Mouse (Mus musculus) cerebellum, postnatal 14 days (tissue): Measurements from ENCODE around the gene Znhit6.

Experiments used
- DNase-seq, 2 experiments: peaks; one replicate each; pipeline ENCODE4 v3.0.0; 2021; ENCODE audit warnings: mixed read lengths in 2 of 2

Gene Znhit6

GRCm38 (mm10) chr3:145575743-145576481 lies at the start of gene Znhit6:
TSS of gene Znhit6 (plus strand) at chr3:145576205.
- peak; percentile 96 to 97 for DNase-seq

DNA sequence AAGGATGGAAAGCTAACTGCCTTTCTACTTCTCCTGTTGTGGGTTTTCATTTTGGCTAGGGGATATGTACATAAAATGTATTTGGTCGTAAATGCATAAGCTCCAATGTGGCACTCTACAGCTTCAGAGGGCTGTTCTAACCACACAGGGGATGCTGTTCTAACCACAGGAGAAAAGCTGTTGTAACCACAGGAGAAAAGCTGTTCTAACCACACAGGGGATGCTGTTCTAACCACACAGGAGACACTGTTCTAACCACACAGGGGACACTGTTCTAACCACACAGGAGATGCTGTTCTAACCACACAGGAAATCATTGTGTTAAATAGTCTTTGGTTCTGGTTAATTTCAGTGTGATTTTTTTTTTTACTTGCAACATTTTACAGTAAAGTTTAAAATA lies 38.1 kb upstream of the Znhit6 start:
- no peak for DNase-seq

- DNase-seq = no peak
These were observed 27.3 kb upstream of the Znhit6 start for GRCm38 (mm10) chr3:145548441-145549415.

DNA sequence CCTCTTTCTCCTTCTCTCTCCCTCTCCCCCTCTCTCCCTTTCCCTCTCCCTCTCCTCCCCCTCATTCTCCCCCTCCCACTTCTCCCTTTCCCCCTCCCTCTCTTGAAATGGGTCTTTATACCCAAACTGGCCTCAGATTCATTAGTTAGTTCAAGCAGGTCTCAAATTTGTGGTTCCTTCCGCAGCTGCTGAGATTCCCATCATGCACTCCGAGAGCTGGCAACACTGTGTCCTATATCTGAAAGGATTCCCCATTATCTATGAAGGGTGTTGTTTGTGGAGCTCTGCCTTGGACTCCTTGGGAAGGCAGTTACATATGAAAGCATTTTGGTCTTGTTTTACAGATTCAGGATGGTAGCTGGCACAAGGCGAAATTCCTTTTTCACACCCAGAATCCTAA lies 25.8 kb upstream of the Znhit6 start:
- DNase-seq = no peak

GRCm38 (mm10) chr3:145554388-145554787 lies 21.6 kb upstream of the Znhit6 start:
- no peak for DNase-seq

DNA sequence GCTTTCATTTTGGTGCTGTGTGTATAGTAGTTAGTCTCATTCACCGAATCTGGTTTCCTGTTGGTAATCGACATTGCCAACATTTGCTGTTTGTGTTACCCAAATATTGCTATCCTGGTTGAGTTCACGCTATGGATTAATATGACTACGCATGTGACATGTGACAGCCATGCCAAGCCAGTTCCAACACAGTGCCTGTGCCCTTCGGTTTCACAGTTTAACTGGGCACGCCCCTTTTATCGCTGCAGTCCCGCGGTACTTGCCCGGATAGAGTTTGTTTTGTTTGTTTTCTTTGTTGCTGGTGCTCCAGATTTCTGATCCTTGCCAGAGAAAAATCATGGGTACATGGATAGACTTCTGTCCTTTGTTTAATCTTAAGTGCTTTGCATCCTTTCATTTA lies 19.8 kb upstream of the Znhit6 start:
- DNase-seq = no peak

- DNase-seq = no peak
These were observed 16.3 kb upstream of the Znhit6 start for GRCm38 (mm10) chr3:145559675-145560074.

DNA sequence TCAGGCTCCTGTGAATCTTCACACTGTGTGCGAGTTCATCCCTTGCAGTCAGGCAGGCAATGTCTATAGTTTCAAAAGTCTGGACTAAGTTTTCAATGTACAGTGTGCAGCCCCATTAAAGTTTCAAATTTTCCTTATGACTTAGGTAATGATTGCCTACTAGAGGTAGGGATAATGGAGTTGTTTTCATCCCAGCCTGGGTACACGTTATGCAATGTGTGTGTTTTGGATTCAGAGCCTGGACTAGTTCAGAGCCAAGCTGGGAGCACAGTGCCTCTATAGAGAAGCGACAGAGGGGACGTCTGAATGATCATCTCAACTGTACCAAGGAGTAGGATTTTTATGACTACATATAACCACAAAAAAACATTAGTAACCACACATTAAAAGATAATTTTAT lies 15.9 kb upstream of the Znhit6 start:
- no peak for DNase-seq

DNA sequence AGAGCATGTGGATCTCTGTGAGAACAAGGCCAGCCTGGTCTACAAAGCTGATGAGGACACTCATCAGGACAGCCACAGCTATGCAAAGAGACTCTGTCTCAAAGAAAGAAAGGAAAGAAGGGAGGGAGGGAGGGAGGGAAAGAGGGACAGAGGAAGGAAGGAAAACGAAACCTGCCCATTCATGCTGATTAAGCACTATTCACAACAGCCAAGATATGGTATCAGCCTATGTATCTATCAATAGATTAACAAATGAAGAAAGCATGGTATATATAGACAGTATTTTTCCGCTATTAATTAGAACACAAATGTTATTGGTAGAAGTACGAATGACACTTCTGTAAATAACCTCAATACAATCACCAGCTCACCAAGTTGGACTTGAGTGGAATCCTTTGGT lies 1.5 kb upstream of the Znhit6 start:
- DNase-seq = no peak

- no peak for DNase-seq
These were observed 665 bp upstream of the Znhit6 start for GRCm38 (mm10) chr3:145575340-145575739.

- no peak for DNase-seq
These were observed 447 bp downstream of the Znhit6 start for GRCm38 (mm10) chr3:145576482-145576822.

GRCm38 (mm10) chr3:145576876-145577275 lies 871 bp downstream of the Znhit6 start:
- peak; percentile 4 to 9 for DNase-seq

DNA sequence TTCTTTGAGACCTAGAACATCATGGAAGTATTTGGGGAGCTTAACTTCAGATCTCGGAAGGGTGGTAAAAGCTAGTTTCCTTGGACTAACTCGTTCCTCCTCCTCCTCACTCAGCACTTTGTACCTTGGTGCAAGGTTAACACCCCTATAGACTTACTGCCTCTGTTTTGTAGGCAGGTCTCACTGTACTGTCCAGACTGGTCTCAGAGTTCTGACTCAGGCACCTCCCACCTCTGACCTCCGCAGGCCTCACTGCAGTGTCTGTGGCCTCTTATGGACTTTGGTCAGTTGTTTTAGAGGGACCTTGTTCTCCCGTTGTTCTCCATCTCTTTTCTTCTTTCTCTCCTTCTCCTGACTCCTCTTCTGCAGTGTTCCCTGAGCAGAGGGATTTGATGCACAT lies 7.0 kb downstream of the Znhit6 start:
- DNase-seq = no peak

- DNase-seq = no peak
These were observed 7.7 kb downstream of the Znhit6 start for GRCm38 (mm10) chr3:145583522-145584200.

DNA sequence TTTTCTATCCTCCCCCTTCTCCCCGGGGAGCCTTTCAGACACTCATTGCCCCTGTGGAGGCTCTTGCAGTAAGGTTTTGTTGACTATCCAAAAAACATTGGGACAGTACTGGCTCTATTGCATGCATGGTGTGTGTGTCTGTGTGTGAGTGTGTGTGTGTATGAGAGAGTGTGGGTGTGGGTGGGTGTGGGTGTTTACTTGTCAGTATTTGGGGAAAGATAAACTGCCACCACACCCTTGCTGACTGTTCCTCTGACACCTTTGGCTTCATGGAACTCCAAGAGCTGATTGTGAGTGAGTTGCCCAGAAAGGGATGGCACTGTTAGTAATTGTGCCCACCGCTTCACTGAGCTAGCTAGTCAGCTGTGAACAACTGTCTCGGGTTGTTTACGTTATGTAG lies 14.6 kb downstream of the Znhit6 start:
- no peak for DNase-seq

DNA sequence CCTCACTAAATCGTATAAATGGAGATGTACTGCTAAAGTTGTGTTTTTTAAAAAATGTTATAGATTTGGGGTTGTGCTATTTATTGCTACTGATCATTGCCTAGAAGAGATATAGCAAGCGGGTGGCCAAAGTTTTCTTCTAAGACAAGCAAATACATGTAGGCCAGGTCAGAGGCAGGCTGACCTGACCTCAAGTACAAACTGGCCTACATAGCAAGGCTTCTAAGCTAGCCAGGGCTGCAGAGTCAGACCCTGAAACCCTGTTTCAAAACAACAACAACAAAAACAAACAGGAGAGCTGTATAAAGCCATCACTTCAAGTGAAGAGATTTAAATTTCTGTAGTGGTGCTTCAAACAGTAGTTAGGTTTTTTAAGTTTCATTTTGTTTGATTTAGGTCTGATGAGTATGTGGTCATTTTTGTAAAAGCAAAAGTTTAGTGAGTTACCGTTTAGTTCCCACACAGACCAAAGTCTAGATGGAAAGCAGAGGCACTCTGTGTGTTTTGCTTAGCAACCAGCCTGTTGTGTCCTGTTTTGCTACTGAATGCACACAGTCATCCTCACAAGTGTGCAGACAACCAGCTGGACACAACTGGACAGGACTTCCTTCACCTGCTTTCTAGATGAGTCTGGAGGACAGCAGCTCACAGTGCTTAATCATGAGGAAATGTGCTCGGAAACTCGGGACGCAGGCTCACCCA lies 16.0 kb downstream of the Znhit6 start:
- DNase-seq = no peak

DNA sequence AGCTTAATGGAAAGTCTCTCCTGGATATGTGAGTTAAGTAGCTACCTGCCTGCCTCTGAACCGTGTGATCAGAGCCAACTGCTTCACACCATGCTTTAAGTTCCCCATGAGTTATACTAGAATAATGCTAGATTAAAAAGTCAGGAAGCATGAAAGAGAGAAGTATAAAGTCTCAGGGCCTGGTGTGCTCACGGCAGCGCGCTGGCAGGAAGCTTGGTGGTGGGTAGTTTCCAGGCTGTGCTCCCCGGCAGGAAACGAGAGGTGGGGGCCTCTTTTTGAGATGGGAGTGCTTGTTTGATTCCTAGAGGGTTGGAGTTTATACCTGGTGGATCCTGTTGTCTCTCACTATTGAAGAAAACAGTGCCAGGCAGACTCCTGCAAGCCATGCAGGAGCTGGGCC lies 19.3 kb downstream of the Znhit6 start:
- DNase-seq = no peak

DNA sequence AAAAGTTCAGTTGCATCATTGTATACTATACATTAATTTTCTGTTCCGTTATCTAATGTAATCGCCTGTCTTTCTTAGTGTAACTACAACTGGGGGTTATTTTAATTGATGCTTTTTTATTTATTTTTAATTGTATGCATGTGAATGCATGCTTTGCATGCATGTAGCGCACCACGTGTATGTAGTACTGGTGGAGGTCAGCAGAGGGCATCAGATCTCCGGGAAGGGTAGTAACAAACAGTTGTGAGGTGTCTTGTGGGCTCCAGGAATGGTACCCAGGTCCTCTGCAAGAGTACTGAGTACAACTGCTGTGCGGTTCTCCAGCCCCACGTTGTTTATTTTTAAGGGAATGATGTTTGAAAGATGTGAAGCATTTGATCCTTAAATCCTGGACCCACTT lies 23.1 kb downstream of the Znhit6 start:
- DNase-seq = no peak

DNA sequence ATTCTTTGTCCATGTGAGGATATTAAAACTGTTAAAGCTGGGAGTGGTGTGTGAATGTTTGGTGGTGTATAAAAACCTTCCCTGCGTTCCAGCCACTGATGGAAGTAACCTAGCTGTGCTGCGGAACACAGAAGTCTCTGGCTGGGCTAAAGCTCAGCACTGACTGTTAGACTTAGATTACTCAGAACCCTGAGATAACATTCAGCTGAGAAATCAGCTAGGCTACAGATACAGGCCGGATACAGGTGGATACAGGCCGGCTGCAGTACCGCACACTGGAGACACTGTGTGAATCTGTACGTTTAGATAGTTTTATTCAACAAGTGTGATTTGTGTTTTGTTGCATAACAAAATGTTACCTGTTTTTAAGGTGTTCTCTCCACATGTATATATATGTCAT lies 24.8 kb downstream of the Znhit6 start:
- DNase-seq = no peak

DNA sequence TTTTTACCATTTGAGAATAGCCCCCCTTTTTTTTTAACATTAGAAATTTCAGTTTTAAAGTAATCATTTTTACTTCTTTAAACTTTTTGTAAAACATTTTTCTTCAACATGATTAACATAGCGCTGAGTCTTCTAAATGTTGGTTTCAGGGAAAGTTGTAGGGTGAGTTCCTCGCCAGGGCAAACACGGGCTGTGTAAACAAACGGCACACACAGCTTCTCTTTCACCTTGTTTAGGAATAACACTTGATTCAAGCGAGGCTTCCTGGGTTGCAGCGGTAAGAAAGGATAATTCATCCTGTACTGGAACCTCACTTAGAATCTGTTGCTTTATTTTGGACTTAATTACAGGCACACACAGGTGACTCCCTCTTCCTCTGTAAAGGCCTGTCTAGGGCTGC lies 25.3 kb downstream of the Znhit6 start:
- no peak for DNase-seq

DNA sequence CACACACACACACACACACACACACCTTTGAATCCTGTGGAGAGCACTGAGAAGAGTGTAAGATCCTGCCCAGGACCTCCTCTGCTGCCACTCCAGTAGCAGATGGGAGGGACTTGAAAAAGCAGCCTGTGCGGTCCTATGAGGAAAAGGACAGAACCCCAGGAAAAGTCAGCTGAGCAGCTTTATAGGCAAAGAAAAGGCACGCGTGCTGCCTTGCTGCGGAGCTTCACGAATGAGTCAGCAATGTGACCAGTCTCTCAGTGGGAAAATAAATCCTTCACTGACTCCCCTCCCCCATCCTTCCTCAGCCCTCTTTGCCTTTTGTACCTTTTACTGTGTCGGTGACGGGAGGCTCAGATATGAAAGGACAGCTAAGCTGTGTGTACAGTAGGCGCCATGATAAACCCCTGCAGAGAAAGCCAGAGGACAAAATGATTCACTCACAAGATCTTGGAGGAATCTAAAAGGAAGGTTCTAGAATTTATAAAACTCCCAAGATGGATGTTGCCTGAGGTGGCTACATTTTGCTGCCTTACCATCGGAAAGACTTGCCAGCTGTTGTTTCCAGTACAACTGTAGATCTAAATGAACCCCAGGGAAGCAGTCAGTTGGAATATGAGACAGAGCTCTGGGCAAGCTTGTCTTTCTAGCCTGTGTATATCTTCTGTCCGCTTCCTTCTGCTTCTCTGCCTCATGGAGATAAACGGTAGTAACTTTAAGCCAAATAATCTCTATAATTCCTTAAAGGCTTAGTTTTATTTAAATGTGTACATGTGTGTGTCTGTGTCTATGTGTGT lies 26.6 kb downstream of the Znhit6 start:
- DNase-seq = no peak
